Mouse (Mus musculus) spleen, adult 2 months (tissue): ENCODE results near the gene Cldn20. TPM values are rescaled to one million over a fixed set of nuclear protein-coding genes. Genes with fewer than 3 reads are reported as not detected.

Source experiments
- DNase-seq, 2 experiments: peaks; one replicate each; pipeline versions ENCODE4 v3.0.0 to v3.0.0-alpha.2; 2012 to 2021; ENCODE audit warnings: low spot score in 2 of 2, low read depth in 1 of 2
- H3K27ac ChIP-seq: fragments of 200-500 bp; 2 replicates; pipeline ENCODE4 v1.5.1; 2012; ENCODE audit warnings: low read length, inconsistent platforms; ENCODE audit not compliant: insufficient read depth
- H3K27me3 ChIP-seq: fragments of 200-500 bp; 2 replicates; pipeline ENCODE4 v1.6.1; 2012; ENCODE audit warnings: mild to moderate bottlenecking, moderate library complexity, low read length, inconsistent platforms; ENCODE audit not compliant: control insufficient read depth, insufficient read depth
- H3K36me3 ChIP-seq: fragments of 200-500 bp; 2 replicates; pipeline ENCODE4 v1.6.1; 2012; ENCODE audit warnings: mild to moderate bottlenecking, low read length, inconsistent platforms; ENCODE audit not compliant: control insufficient read depth, insufficient read depth
- H3K4me1 ChIP-seq: fragments of 200-500 bp; 2 replicates; pipeline ENCODE4 v1.6.1; 2011; ENCODE audit warnings: inconsistent platforms; ENCODE audit not compliant: control insufficient read depth, insufficient read depth, insufficient read length
- H3K4me3 ChIP-seq: fragments of 200-500 bp; 2 replicates; pipeline ENCODE4 v1.5.1; 2011; ENCODE audit warnings: mild to moderate bottlenecking, inconsistent platforms; ENCODE audit not compliant: insufficient read depth, insufficient read length; ENCODE audit errors: extremely low read depth
- CTCF ChIP-seq: fragments of 200-500 bp; IDR thresholded peaks from 2 replicates; pipeline ENCODE4 v1.5.1; 2011; ENCODE audit warnings: mild to moderate bottlenecking, inconsistent platforms; ENCODE audit not compliant: insufficient read depth, insufficient read length, insufficient replicate concordance; ENCODE audit errors: extremely low read depth
- POLR2A ChIP-seq: fragments of 200-500 bp; IDR thresholded peaks from 2 replicates; pipeline ENCODE4 v1.6.1; 2011; ENCODE audit warnings: low read depth, low read length, inconsistent platforms
- WGBS: fragments of 180-500 bp; shearing (Covaris S2); methylation state at CpG from one replicate; pipeline ENCODE4 v1.1.7; 2018; 5-methylcytosine and 5-hydroxymethylcytosine counted together
- polyA plus RNA-seq: library from polyadenylated mRNA; depleted of rRNA; stranded (reverse); fragments of >200 nt; gene quantifications from 2 replicates; pipeline ENCODE4 v1.2.3, GENCODE M21; 2012

The Cldn20 gene
- polyA plus RNA-seq, 1 experiment: not detected

DNA sequence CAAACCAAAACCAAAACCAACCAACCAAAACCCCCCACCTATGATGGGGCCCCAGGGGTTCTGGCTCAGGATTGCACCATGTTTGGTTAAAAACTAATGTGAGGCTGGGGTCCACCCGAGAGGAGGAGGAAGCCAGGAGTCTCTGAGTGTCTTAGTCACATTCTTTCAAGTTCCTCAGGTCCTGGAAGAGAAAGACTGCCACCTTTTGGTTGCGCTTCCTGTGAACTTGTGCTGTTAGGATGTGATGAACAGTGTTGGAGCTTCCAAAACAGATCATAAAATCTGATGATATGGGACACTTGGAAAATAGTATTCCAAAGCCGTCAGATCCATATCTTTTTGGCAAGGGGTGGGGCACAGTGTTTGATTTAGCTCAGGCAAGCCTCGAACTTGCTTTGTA lies 31.4 kb upstream of the Cldn20 start:
- Histone ChIP-seq H3K4me1 (no peaks in the 10 kb centered on the region), H3K27ac (no peak overlapping the region), H3K36me3 (no peaks in the 10 kb centered on the region), H3K27me3 (no peaks in the 10 kb centered on the region), H3K4me3 (no peak overlapping the region)
- 82% methylated on average over 4 of the region's 4 CpGs for WGBS
- no peak for TF ChIP-seq CTCF
- TF ChIP-seq POLR2A: no peak
- DNase-seq: no peak

DNA sequence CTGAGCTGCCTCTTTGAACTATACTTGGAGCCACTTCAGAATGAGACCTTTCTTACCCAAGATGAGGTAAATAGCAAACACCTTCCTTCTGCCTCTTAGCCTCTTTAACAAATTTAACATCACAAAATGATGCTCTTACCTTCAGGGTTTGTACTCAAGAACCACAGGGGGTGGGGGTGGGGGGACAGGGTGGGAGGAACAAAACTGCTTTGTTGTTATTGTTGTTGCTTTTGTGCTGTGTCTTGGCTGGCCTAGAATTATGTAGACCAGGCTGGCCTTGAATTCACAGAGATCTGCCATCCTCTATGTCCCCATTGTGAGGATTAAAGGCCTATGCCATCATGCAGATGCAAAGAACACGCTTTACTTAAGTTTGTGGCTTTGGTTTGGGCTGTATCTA lies 26.6 kb upstream of the Cldn20 start:
- 76% methylated on average over 1 of the region's 1 CpGs for WGBS
- H3K27me3 ChIP-seq: no peaks in the 10 kb centered on the region
- TF ChIP-seq CTCF (no peak), POLR2A (no peak)
- no peaks in the 10 kb centered on the region for H3K4me1 ChIP-seq
- H3K27ac ChIP-seq: no peak overlapping the region
- H3K4me3 ChIP-seq: no peak overlapping the region
- H3K36me3 ChIP-seq: no peaks in the 10 kb centered on the region
- no peak for DNase-seq

GRCm38 (mm10) chr17:3506508-3506907 lies 25.8 kb upstream of the Cldn20 start:
- Histone ChIP-seq H3K27me3 (no peaks in the 10 kb centered on the region), H3K4me3 (no peak overlapping the region), H3K36me3 (no peaks in the 10 kb centered on the region), H3K27ac (no peak overlapping the region), H3K4me1 (no peaks in the 10 kb centered on the region)
- DNase-seq: no peak
- TF ChIP-seq POLR2A: no peak
- no peak for TF ChIP-seq CTCF
- WGBS: 49% methylated on average over 8 of the region's 8 CpGs

GRCm38 (mm10) chr17:3509841-3510240 lies 22.5 kb upstream of the Cldn20 start:
- peak; percentile 8 to 21 for DNase-seq
- no peak overlapping the region for H3K27ac ChIP-seq
- TF ChIP-seq POLR2A (no peak), CTCF (peak; percentile 61; the same call in 1 of the 2 replicates)
- no peaks in the 10 kb centered on the region for H3K27me3 ChIP-seq
- H3K4me3 ChIP-seq: no peak overlapping the region
- H3K4me1 ChIP-seq: no peaks in the 10 kb centered on the region
- H3K36me3 ChIP-seq: no peaks in the 10 kb centered on the region
- 28% methylated on average over 1 of the region's 1 CpGs for whole genome bisulfite sequencing

- no peak overlapping the region for H3K4me3 ChIP-seq
- H3K27me3 ChIP-seq: no peaks in the 10 kb centered on the region
- 92% methylated on average over 5 of the region's 5 CpGs for WGBS
- H3K4me1 ChIP-seq: no peaks in the 10 kb centered on the region
- TF ChIP-seq POLR2A (no peak), CTCF (no peak)
- no peak overlapping the region for H3K27ac ChIP-seq
- peaks cover 2% of the 10 kb centered on the region; the same call in 1 of the 2 replicates for H3K36me3 ChIP-seq
- no peak for DNase-seq
These were observed 18.0 kb upstream of the Cldn20 start for GRCm38 (mm10) chr17:3514316-3514715.

DNA sequence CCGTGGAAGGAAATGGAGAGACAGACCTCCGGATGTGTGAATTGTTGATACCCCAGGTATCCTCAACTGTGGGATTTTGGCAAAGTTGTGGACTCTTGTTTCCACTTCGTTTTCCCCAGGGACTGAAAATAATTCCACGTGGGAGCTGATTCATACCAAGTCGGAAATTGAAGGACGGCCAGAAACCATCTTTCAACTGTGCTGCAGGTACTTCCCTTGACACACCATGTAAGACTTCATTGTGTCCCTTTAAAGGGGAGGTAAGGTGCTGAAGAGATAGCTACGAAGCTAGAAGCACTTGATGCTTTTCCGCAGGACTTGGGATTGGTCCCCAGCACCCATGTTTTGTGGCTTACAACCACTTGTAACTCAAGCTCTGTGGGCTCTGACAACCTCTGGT lies 16.5 kb upstream of the Cldn20 start:
- Histone ChIP-seq H3K4me1 (no peaks in the 10 kb centered on the region), H3K36me3 (peaks cover 2% of the 10 kb centered on the region; the same call in 1 of the 2 replicates), H3K27me3 (no peaks in the 10 kb centered on the region), H3K4me3 (no peak overlapping the region), H3K27ac (no peak overlapping the region)
- WGBS: 91% methylated on average over 8 of the region's 8 CpGs
- no peak for DNase-seq
- TF ChIP-seq CTCF (no peak), POLR2A (no peak)

GRCm38 (mm10) chr17:3516406-3516805 lies 15.9 kb upstream of the Cldn20 start:
- no peaks in the 10 kb centered on the region for H3K4me1 ChIP-seq
- TF ChIP-seq CTCF (no peak), POLR2A (no peak)
- no peaks in the 10 kb centered on the region for H3K27me3 ChIP-seq
- DNase-seq: no peak
- WGBS: 68% methylated on average over 9 of the region's 9 CpGs
- H3K27ac ChIP-seq: no peak overlapping the region
- no peak overlapping the region for H3K4me3 ChIP-seq
- peaks cover 3% of the 10 kb centered on the region for H3K36me3 ChIP-seq
